16 mouse cellular contexts compared by ENCODE assay signal in genomic region chr2:32905297-32905696, GRCm38 (mm10). TPM values are rescaled to one million over a fixed set of nuclear protein-coding genes. Genes with fewer than 3 reads are reported as not detected.
DNase-seq lines count a peak whose midpoint lies in the region; ATAC-seq and TF ChIP-seq lines count a peak whose summit lies in the region.
"Had no signal": no experiment of that assay in that cellular context is flagged by ENCODE, and none has a peak within 500 bp of the region (broad histone marks: within the 10 kb centered on the region; RNA-seq: fewer than 3 reads in every experiment).

No protein-coding gene starts in this region.

- intact Hi-C loops in heart, postnatal 36 days (cut with DNase I), result no loop called here

- ATAC-seq in heart, embryonic 15.5 days (replicated peaks; ENCODE audit: insufficient number of reproducible peaks, insufficient read depth, low FRiP score, low read depth), result no peak
- no peak for ATAC-seq in liver, embryonic 12.5 days
- no peak for ATAC-seq in liver, postnatal 0 days
- ATAC-seq in intestine, embryonic 16.5 days, result peak; percentile 47; the same call in 1 of the 2 replicates
- ATAC-seq in liver, embryonic 15.5 days (ENCODE audit: insufficient read depth), result no peak
- ATAC-seq: forebrain, embryonic 15.5 days; midbrain, embryonic 15.5 days had no signal

- no peak overlapping the region for H3K4me2 ChIP-seq in heart, embryonic 15.5 days
- no peak overlapping the region for H3K4me2 ChIP-seq in liver, embryonic 12.5 days
- H3K4me2 ChIP-seq in liver, postnatal 0 days (ENCODE audit: low read depth, low read length), result no peak overlapping the region
- H3K4me2 ChIP-seq in intestine, embryonic 16.5 days (ENCODE audit: low read depth, low read length), result no peak overlapping the region
- no peak overlapping the region for H3K4me2 ChIP-seq in liver, embryonic 15.5 days
- H3K4me2 ChIP-seq: forebrain, embryonic 15.5 days; hindbrain, embryonic 12.5 days; midbrain, embryonic 15.5 days had no signal

- no peak for TF ChIP-seq EP300 in liver, postnatal 0 days (IDR thresholded peaks at IDR 0.05; ENCODE audit: low read depth)

- WGBS in heart, embryonic 15.5 days, result 72% methylated on average over 8 of the region's 8 CpGs
- WGBS in liver, embryonic 12.5 days (ENCODE audit: insufficient replicate concordance), result 63% methylated on average over 8 of the region's 8 CpGs
- WGBS in liver, postnatal 0 days (ENCODE audit: insufficient replicate concordance), result 70% methylated on average over 8 of the region's 8 CpGs
- 70% methylated on average over 8 of the region's 8 CpGs for WGBS in intestine, embryonic 16.5 days
- WGBS in liver, embryonic 15.5 days (ENCODE audit: insufficient replicate concordance), result 55% methylated on average over 8 of the region's 8 CpGs

- H3K4me3 ChIP-seq in heart, embryonic 15.5 days, result no peak overlapping the region
- no peak overlapping the region for H3K4me3 ChIP-seq in liver, embryonic 12.5 days
- H3K4me3 ChIP-seq in liver, postnatal 0 days (ENCODE audit: low read depth, low read length), result no peak overlapping the region
- no peak overlapping the region for H3K4me3 ChIP-seq in intestine, embryonic 16.5 days (ENCODE audit: low read length)
- no peak overlapping the region for H3K4me3 ChIP-seq in liver, embryonic 15.5 days (replicated peaks)
- H3K4me3 ChIP-seq: forebrain, embryonic 15.5 days; hindbrain, embryonic 12.5 days; megakaryocyte, embryonic 14.5 days; midbrain, embryonic 15.5 days had no signal

- peaks cover 3% of the 10 kb centered on the region for H3K36me3 ChIP-seq in heart, embryonic 15.5 days
- peaks cover under 1% of the 10 kb centered on the region; the same call in 1 of the 2 replicates for H3K36me3 ChIP-seq in liver, embryonic 12.5 days
- H3K36me3 ChIP-seq in liver, postnatal 0 days (replicated peaks; ENCODE audit: insufficient read depth, low read length), result no peaks in the 10 kb centered on the region
- no peaks in the 10 kb centered on the region for H3K36me3 ChIP-seq in intestine, embryonic 16.5 days (ENCODE audit: control insufficient read depth, insufficient read depth, low read length)
- 0 out of 2 replicates have a peak, but pooled peaks cover 2% of the 10 kb centered on the region for H3K36me3 ChIP-seq in liver, embryonic 15.5 days (replicated peaks)

- peak overlapping the region; percentile 93; the same call in 1 of the 2 replicates for H3K27ac ChIP-seq in heart, embryonic 15.5 days
- H3K27ac ChIP-seq in liver, embryonic 12.5 days, result peak overlapping the region; percentile 56
- H3K27ac ChIP-seq in liver, postnatal 0 days (ENCODE audit: low read depth), result no peak overlapping the region
- H3K27ac ChIP-seq in intestine, embryonic 16.5 days (ENCODE audit: low read length), result peak overlapping the region; percentile 56
- H3K27ac ChIP-seq in liver, embryonic 15.5 days (replicated peaks), result peak overlapping the region; percentile 55; the same call in 1 of the 2 replicates
- H3K27ac ChIP-seq: forebrain, embryonic 15.5 days; hindbrain, embryonic 12.5 days; midbrain, embryonic 15.5 days had no signal

- H3K27me3 ChIP-seq in heart, embryonic 15.5 days, result no peaks in the 10 kb centered on the region
- H3K27me3 ChIP-seq in liver, embryonic 12.5 days (replicated peaks), result no peaks in the 10 kb centered on the region
- H3K27me3 ChIP-seq in liver, postnatal 0 days (ENCODE audit: insufficient read depth, low read length), result no peaks in the 10 kb centered on the region
- no peaks in the 10 kb centered on the region for H3K27me3 ChIP-seq in intestine, embryonic 16.5 days (replicated peaks; ENCODE audit: control insufficient read depth, insufficient read depth, low read length)
- no peaks in the 10 kb centered on the region for H3K27me3 ChIP-seq in liver, embryonic 15.5 days
- H3K27me3 ChIP-seq: forebrain, embryonic 15.5 days; hindbrain, embryonic 12.5 days; midbrain, embryonic 15.5 days had no signal

- DNase-seq in heart, postnatal 36 days, result no peak
- DNase-seq in liver, postnatal 0 days, result no peak
- DNase-seq in right cerebral cortex, adult 18-20 months, result no peak
- DNase-seq: adrenal gland, postnatal 36 days; cerebellum, adult 2 months; kidney, adult 18-20 months; kidney, postnatal 14 days; thymus, postnatal 14 days had no signal

- H3K9me3 ChIP-seq in heart, embryonic 15.5 days (replicated peaks), result no peaks in the 10 kb centered on the region
- H3K9me3 ChIP-seq in liver, embryonic 12.5 days (replicated peaks), result no peaks in the 10 kb centered on the region
- no peaks in the 10 kb centered on the region for H3K9me3 ChIP-seq in liver, postnatal 0 days (ENCODE audit: low read length)
- no peaks in the 10 kb centered on the region for H3K9me3 ChIP-seq in intestine, embryonic 16.5 days (ENCODE audit: control insufficient read depth, low read length)
- H3K9me3 ChIP-seq in liver, embryonic 15.5 days (replicated peaks), result no peaks in the 10 kb centered on the region
- H3K9me3 ChIP-seq: forebrain, embryonic 15.5 days; hindbrain, embryonic 12.5 days; megakaryocyte, embryonic 14.5 days; midbrain, embryonic 15.5 days had no signal

- H3K4me1 ChIP-seq in heart, embryonic 15.5 days (replicated peaks), result peaks cover 63% of the 10 kb centered on the region
- peaks cover 76% of the 10 kb centered on the region for H3K4me1 ChIP-seq in liver, embryonic 12.5 days
- peaks cover 30% of the 10 kb centered on the region for H3K4me1 ChIP-seq in liver, postnatal 0 days (ENCODE audit: insufficient read depth)
- H3K4me1 ChIP-seq in intestine, embryonic 16.5 days (ENCODE audit: control insufficient read depth, insufficient read depth, low read length), result peaks cover 55% of the 10 kb centered on the region
- peaks cover 68% of the 10 kb centered on the region for H3K4me1 ChIP-seq in liver, embryonic 15.5 days (replicated peaks)

- TF ChIP-seq CTCF in liver, postnatal 0 days (IDR thresholded peaks at IDR 0.05; ENCODE audit: low read depth), result no peak

- H3K9ac ChIP-seq in heart, embryonic 15.5 days, result no peak overlapping the region
- H3K9ac ChIP-seq in liver, embryonic 12.5 days, result 0 out of 2 replicates have a peak overlapping the region, but pooled peaks have one; percentile 18
- H3K9ac ChIP-seq in liver, postnatal 0 days (replicated peaks), result no peak overlapping the region
- H3K9ac ChIP-seq in intestine, embryonic 16.5 days (ENCODE audit: low read depth, low read length), result no peak overlapping the region
- no peak overlapping the region for H3K9ac ChIP-seq in liver, embryonic 15.5 days
- H3K9ac ChIP-seq: forebrain, embryonic 15.5 days; hindbrain, embryonic 12.5 days; midbrain, embryonic 15.5 days had no signal

RNA-seq across cellular contexts. Expression of gene Fam129b, which starts 29.4 kb away (rescaled TPM):
- 43.0 and 57.4 TPM in 2 replicates for polyA plus RNA-seq in heart, embryonic 15.5 days (2015; fragmentation: Nextera tagmentation; extraction: Ambion mirVana)
- total RNA-seq in heart, postnatal 36 days (2021), result 10 to 100 TPM; 22.5 to 26.9 TPM
- 11.9 and 12.4 TPM in 2 replicates for polyA plus RNA-seq in liver, embryonic 12.5 days (2016; fragmentation: Nextera tagmentation; extraction: Ambion mirVana)
- 5.2 and 5.9 TPM in 2 replicates for polyA plus RNA-seq in liver, postnatal 0 days (2015; fragmentation: Nextera tagmentation; extraction: Ambion mirVana)
- polyA plus RNA-seq in intestine, embryonic 16.5 days (2015; fragmentation: Nextera tagmentation; extraction: Ambion mirVana), result 35.4 and 37.8 TPM in 2 replicates
- 8.5 and 11.6 TPM in 2 replicates for polyA plus RNA-seq in liver, embryonic 15.5 days (2015; fragmentation: Nextera tagmentation; extraction: Ambion mirVana)

RNA-seq across cellular contexts. Expression of gene Rpl12, which starts 56.1 kb away (rescaled TPM):
- polyA plus RNA-seq in heart, embryonic 15.5 days (2015; fragmentation: Nextera tagmentation; extraction: Ambion mirVana), result 79.3 and 89.3 TPM in 2 replicates
- 10 to 100 TPM; 56.4 to 65.9 TPM for total RNA-seq in heart, postnatal 36 days (2021)
- 171 and 174 TPM in 2 replicates for polyA plus RNA-seq in liver, embryonic 12.5 days (2016; fragmentation: Nextera tagmentation; extraction: Ambion mirVana)
- polyA plus RNA-seq in liver, postnatal 0 days (2015; fragmentation: Nextera tagmentation; extraction: Ambion mirVana), result 103 and 104 TPM in 2 replicates
- 141 and 162 TPM in 2 replicates for polyA plus RNA-seq in intestine, embryonic 16.5 days (2015; fragmentation: Nextera tagmentation; extraction: Ambion mirVana)
- 79.8 and 80.2 TPM in 2 replicates for polyA plus RNA-seq in liver, embryonic 15.5 days (2015; fragmentation: Nextera tagmentation; extraction: Ambion mirVana)

RNA-seq across cellular contexts. Expression of gene Lrsam1, which starts 56.1 kb away (rescaled TPM):
- polyA plus RNA-seq in heart, embryonic 15.5 days (2015; fragmentation: Nextera tagmentation; extraction: Ambion mirVana), result 8.3 and 9.3 TPM in 2 replicates
- total RNA-seq in heart, postnatal 36 days (2021), result 10 to 100 TPM; 14.1 to 17.0 TPM
- 3.5 and 4.4 TPM in 2 replicates for polyA plus RNA-seq in liver, embryonic 12.5 days (2016; fragmentation: Nextera tagmentation; extraction: Ambion mirVana)
- polyA plus RNA-seq in liver, postnatal 0 days (2015; fragmentation: Nextera tagmentation; extraction: Ambion mirVana), result 1.3 and 1.6 TPM in 2 replicates
- 6.8 and 7.8 TPM in 2 replicates for polyA plus RNA-seq in intestine, embryonic 16.5 days (2015; fragmentation: Nextera tagmentation; extraction: Ambion mirVana)
- polyA plus RNA-seq in liver, embryonic 15.5 days (2015; fragmentation: Nextera tagmentation; extraction: Ambion mirVana), result 2.0 and 2.5 TPM in 2 replicates

RNA-seq across cellular contexts. Expression of gene Stxbp1, which starts 58.3 kb away (rescaled TPM):
- 23.8 and 28.3 TPM in 2 replicates for polyA plus RNA-seq in heart, embryonic 15.5 days (2015; fragmentation: Nextera tagmentation; extraction: Ambion mirVana)
- total RNA-seq in heart, postnatal 36 days (2021), result 10 to 100 TPM; 10.1 to 14.3 TPM
- 5.8 and 5.9 TPM in 2 replicates for polyA plus RNA-seq in liver, embryonic 12.5 days (2016; fragmentation: Nextera tagmentation; extraction: Ambion mirVana)
- polyA plus RNA-seq in liver, postnatal 0 days (2015; fragmentation: Nextera tagmentation; extraction: Ambion mirVana), result 2.1 and 2.3 TPM in 2 replicates
- polyA plus RNA-seq in intestine, embryonic 16.5 days (2015; fragmentation: Nextera tagmentation; extraction: Ambion mirVana), result 18.1 TPM in 2 replicates
- polyA plus RNA-seq in liver, embryonic 15.5 days (2015; fragmentation: Nextera tagmentation; extraction: Ambion mirVana), result 2.4 and 2.5 TPM in 2 replicates
